Mouse (Mus musculus): ENCODE data around the gene Wipf3.

GRCm38 (mm10) chr6:54406116-54406515, 23.3 kb upstream of the Wipf3 start:
- TF ChIP-seq EP300 (IDR thresholded peaks at IDR 0.05; ENCODE audit: insufficient read depth, low read depth, low read length) = no peak
- no peak for TF ChIP-seq CTCF (IDR thresholded peaks at IDR 0.05; ENCODE audit: low read depth, low read length)
- no peak for TF ChIP-seq POLR2A (IDR thresholded peaks at IDR 0.05; ENCODE audit: insufficient read depth, low read length)
